Mouse (Mus musculus) layer of hippocampus, postnatal 25 days (tissue): Measurements from ENCODE around the gene Scamp5. TPM values are rescaled to one million over a fixed set of nuclear protein-coding genes. Genes with fewer than 3 reads are reported as not detected.
A peak's percentile ranks its signal among the peaks of the same experiment; 100 is the strongest.

Source experiments
- DNase-seq, 2 experiments: peaks; one replicate each; pipeline ENCODE4 v3.0.0; 2022; ENCODE audit warnings: mixed read lengths in 2 of 2, low spot score in 1 of 2; ENCODE audit errors: extremely low spot score in 1 of 2
- total RNA-seq, 2 experiments: library from RNA; stranded (reverse); gene quantifications; 2 replicates each; pipeline ENCODE4 v1.2.3; 2021

The Scamp5 gene
- total RNA-seq, result 100 to 1,000 TPM; 420 to 434 TPM

DNA sequence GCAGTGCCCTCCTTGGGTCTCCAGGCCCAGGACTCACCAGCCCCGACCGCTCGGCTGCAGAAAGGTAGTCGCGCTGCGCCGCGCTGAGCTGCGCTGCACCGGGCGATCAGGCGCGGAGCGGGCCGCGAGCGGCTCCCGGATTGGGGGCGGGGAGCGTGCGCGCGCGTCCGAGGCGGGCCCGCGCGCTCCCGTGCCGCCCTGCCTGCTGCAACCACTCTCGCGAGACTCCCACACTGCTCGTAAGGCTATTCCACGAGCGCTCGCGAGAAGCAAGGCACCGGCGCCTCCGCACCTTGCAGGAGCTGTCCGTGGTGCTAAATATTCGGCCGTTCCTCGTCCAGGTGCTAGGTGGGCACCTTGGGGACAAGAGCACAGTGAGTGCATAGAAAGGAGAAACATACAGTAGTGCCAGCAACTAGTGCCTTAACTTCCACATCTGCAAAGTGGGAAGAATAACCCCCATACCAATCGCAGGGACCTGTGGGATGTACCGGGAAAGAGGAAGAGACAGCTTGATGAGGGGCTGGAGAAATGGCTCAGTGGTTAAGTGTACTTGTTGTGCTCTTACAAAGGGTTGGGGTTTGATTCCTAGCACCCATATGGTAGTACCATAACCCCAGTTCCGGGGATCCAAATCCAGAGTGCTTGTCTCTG lies at the start of gene Scamp5:
Gene Scamp5 (minus strand): TSS at position 165 of the 654 bp plus-strand sequence.
- peak; percentile 77 to 84 for DNase-seq

DNA sequence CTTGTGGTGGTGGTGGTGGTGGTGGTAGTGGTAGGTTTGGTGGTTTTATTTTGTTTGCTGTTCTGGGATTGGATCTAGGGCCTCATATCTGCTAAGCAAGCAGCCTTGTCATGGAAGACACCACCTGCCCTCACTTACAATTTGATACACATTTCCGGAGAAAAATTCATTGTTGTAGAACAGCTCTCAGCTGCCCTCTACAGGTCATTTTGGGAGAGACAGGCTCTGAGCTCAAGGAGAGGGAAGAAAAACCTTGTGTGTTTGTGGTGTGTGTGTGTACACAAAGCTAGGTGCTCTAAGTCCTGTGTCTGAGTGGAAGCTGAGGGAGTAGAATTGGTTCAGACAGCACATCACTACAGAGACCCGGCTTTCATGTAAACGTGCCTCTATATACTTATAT lies 49.3 kb upstream of the Scamp5 start:
- DNase-seq, result peak; percentile 47 to 80

DNA sequence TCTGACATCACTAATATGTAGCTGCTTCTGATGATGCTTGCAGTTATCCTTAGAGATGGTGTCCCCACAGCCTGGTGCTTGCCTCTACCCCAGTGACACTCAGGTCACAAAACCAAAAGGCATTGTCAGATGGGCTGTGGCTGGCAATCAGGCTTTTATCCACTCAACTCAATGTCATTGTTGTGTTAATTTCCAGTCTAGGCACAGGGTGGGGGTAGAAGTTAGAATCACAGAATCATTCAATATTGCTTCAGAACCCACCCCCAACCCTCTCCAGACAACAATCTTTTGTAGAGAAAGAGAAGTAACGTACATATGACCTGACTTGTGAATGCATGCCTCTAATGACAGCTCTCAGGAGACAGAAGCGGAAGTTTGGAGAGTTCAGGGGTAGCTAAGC lies 42.7 kb upstream of the Scamp5 start:
- DNase-seq, result no peak

DNA sequence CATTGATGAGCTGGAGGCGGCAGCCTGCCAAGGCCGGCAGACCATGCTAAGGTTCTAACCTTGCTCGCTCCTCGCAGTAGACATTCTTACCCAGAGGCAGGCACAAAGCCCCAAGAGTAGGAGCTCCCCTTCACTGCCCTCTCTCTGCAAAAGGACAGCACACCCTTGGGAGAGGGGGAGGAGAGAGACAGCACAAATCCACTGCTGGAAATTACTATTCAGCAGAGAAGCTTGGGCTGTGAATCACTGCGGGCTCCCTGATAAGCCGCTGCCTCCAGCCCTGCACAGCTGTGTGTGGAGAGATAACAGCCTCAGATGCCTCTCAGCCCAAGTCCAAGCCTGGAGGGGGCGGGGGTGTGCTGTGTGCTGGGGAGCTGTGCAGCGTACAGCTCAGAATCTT lies 37.8 kb upstream of the Scamp5 start:
- DNase-seq, result no peak

DNA sequence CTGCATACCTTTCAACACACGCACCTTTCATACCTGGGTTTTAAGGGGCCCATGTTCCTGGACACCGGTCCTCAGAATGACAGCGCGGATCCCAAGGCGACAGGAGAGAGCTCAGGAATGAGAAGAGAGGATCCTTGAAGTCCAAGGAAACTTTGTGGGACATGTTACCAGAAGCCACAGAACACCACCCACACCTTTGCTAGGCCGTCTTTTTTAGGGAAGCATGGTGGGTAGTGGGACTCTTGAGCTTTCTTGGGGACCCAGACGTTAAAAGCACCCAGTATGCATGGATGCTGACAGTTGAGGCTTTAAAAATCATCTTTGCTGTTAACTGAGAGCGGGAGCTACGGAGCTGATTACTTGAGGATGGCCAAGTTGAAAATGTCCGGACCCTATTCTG lies 37.0 kb upstream of the Scamp5 start:
- no peak for DNase-seq

DNA sequence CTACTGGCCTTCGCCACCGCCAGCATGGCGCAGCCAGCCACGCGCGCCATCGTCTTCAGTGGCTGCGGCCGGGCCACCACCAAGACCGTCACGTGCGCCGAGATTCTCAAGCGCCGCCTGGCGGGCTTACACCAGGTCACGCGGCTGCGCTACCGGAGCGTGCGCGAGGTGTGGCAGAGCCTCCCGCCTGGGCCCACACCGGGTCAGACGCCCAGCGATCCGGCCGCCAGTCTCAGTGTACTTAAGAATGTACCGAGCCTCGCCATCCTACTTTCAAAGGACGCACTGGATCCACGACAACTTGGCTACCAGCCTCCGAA lies 36.5 kb upstream of the Scamp5 start:
- peak; percentile 22 to 27 for DNase-seq

DNA sequence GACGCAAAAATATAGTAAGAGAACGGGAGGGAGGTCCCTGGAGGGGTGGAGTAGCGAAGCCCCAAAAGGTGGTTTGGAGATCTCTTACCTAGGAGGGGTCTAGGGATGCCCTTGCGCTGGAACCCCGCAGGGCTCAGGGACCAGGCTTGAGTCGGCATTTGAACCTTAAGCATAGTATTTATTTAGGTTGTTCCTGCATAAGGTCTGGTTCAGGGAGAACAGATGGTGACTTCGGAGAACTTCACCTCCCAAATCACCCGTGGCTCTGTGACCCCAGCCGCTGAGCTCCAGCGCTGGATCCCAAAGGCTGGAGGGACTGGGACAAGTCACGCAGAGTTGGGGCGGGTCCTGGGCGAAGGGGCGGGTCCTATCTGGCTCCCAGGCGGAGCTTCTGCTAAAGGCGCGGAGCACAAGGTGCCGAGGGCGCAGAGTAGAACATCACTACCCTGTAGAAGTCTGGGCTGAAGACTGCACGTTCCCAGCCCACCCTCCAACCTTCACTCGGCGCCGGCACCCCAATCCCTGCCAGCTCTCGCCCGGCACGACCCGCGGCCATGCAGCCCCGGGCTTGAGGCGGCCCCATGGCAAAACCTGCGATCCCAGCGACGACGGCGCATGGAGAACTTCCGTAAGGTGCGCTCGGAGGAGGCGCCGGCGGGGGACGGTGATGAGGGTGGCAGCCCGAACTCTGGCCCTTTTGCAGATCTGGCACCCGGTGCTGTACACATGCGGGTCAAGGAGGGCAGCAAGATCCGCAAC lies 35.9 kb upstream of the Scamp5 start, which contains the start of gene Rpp25:
Gene Rpp25 (plus strand): TSS at position 405 of the 759 bp plus-strand sequence.
- DNase-seq, result peak; percentile 16 to 38

DNA sequence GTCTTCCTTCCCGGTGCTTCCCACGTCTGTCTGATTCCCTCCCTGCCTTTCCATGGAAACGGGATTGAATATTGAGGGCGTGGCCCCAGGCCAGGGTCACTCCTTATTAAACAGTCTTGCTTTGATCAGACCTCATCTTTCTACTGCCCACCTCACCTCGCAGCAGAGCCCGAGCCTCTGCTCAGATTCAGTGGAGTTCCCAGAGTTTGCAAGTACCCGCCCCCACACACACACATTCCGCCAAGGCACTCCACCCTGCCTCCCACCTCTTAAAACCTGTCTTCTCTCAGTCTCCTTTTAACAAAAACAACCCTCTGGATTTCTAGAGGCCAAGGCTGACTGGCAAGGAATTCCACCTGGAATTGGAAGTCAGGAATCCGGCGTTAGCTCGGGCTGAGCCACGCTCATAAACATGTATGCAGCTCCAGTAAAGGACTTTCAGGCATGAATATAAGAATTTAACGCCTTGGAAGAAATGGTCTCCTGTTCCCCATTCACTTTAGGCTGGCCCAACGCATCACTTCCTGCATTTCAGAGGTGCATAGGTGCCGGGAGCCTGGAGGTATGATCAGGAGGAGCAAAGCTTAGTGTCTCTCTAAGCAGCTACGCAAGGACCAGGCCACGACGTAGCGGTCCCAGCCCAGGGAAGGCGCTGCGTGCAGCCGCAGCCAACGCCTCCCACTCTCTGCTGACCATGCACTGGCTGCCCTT lies 35.2 kb upstream of the Scamp5 start:
- DNase-seq, result no peak

DNA sequence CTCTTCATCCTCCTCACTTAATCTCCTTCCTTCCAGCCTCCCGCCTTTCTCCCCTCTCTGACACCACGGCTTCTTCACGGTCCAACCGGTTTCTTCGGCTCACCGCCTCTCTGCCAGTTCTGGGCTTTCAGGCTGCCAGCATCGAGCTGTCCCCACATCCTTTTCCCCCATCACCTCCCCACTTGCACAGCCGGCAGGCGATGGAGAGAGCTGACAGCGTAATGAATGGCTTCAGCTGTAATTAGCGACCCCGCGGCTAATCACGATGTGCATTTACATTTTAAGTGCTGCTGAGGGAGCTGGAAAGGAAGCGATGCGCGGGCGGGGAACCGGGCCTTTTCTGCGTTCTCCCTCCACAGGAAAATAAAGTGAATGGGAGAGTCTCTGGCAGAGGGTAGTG lies 34.0 kb upstream of the Scamp5 start:
- DNase-seq, result no peak

DNA sequence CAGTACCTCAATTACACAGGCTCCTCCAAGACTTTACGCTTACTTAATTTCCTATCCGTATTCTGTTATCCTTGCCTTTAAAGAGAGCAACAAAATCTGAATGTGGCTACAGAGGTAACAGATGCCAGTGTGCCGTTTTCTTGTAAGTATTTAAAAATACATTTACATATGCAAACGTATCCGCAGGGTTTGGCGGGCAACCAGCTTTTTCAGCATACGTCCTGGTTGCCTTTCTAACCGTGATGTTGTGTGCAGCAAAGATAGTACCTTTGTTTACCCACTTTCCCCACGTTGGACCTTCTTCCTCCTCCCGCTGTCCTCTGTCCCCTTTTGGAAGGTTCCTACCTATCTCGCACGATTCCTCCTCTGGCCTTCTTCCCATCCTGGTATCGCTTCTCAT lies 33.6 kb upstream of the Scamp5 start:
- no peak for DNase-seq

DNA sequence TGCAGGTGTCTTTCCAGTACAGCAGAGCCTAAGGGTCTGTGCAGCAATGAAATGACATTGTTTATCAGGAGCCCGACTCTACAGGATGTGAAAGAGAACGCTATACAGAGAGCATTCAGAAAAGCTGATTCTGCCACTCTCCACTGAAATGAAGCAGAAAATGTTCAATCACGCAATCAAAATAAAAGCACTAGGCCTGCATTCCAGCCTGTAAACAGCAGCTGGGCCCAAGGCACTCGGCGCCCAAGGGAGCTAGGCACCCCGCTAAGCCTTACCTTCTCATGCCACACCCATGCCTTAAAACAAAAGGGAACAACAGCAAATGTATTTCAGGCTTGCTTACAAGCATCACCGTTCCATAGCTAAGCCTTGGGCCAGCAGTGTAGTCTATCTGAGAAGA lies 30.7 kb upstream of the Scamp5 start:
- no peak for DNase-seq

DNA sequence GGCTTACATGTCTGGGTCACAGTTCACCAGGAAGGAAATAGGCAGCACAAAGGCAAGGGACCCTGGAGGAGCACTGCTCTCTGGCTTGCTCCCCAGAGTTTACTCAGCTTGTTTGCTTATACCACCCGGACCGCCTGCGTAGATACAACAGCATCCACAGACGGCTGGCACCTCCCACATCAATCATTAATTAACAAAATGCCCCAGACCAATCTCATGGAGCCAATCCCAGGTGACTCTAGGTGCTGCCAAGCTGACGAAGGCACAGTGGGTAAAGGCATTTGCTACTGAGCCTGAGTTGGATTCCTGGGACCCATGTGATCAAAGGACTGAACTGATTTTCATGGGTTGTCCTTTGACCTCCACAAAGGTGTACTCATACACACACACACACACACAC lies 29.4 kb upstream of the Scamp5 start:
- no peak for DNase-seq

DNA sequence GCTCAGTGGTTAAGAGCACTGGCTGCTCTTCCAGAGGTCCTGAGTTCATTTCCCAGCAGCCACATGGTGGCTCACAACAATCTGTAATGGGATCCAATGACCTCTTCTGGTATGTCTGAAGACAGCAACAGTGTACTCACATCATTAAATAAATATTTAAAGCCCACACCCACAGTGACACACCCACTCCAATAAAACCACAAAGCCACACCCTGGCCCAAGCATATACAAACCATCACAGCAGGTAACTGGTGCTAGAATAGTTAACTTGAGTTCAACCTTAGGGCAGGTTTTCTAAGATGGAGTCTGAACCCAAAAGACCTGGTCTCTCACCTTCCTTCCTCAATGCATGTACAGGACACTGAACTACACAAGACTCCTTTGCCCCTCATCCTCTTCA lies 27.1 kb upstream of the Scamp5 start:
- no peak for DNase-seq

DNA sequence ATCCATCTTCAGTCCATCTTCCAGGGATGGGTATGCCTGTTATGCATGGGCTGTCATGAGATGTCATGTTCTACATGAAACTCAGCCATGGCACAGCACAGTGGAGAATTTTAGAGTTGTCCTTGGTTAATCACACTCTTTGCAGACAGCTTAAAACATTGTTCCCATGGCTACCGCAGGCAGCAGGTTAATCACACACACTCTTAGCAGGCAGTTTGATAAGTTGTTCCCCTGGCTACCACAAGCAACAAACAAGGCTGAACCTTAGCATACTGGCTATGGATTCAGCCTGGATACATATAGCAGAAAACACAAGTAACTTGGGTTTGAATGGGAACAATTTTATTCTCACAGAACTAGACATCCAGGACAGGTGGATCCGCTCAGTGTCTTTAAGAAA lies 25.7 kb upstream of the Scamp5 start:
- no peak for DNase-seq

DNA sequence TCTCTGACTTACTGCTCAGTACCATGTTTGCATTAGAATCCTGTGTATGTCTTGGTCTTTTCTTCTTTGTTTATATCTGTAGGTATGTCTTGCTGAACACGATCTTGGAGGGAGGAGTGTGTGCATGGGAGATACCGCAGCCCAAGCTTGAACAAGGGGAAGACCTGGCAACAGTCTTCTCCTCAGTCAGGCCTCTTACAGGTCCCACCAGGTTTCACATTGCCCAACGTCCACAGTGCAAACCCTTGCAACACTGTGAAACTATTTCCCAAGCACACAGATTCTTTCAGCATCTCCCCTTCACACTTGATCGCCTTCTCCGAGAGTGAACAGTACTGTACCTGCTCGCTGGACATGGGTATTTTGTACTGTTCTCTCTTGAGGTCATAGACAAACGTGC lies 19.9 kb upstream of the Scamp5 start:
- DNase-seq, result no peak

DNA sequence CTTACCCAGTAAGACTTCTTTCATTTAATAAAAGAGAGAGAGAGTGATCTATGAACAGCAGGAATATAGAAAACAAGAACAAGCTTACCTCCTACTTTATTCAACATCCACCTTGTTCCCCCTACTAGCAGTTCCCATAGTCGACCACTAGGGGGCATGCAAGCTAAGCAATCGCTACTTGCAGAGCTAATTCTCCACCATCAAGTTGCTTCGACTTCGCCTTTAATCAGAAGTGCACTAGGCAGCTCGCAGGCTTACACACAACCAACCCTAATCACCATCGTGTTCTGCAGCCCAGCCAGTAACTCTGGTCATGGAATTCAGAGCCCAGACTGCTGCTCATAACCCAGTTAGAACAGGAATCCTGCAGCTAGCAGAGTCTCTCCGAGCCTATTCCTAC lies 17.9 kb upstream of the Scamp5 start:
- peak; percentile 66 to 88 for DNase-seq

DNA sequence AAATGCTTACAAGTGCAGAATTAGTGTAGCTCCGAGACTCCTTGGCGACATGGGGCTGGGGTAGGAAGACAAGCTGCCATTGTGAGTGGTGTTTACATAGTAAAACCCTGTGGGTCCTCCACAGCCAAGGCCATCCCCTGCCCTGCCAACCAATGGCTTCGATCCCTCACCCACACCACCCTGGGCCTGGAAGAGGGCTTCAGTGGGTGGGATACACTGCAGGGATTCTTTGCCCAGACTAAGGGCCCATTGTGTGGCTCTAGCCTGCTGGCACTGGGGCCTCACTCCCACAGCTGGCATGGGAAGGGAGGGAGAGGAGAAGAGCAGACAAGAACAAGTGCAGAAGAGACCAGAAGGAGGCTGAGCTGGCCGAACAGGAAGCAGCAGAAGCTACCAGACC lies 1.1 kb upstream of the Scamp5 start:
- DNase-seq, result no peak

DNA sequence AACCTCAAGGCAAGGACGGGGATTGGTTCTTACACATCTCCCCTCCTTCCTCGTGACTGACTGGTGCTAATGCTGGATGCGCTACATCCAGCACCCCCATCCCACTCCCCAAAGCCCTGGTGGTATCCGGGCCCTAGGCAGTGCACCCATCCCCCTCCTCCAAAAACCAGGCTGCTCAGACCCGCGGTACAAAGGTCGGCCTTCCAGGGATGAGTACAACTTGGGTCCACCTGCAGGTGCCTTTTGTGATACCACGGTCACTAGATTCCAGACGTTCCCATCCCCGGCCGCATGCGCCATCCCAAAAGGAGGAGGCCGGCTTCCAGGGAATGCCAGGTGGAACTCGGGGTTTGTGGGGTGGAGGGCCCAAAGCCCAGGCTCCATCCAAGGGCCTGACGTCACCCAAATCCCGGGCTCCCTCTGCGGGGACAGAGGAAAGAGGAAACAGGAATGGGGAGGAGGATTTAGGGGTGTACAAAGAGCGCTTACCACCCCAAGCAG lies 539 bp downstream of the Scamp5 start:
- peak; percentile 33 to 49 for DNase-seq

DNA sequence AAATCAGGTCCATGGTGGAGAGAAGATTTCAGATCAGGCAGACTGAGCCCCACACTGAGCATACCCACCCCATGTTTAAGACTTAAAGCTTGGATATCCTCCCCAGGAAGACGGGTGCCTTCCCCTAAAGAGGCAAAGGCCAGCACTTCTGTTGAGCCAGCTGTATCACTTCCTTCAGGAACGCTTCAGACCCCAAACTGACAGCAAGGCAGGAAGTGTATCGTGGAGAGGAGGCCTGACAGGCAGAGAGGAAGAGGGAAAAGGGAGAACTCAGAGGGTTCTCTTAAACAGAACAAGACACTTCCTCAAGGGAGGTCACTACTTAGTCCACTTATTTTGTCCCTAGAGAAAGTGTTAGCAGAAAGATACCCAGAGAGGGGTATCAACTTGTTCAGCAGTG lies 1.8 kb downstream of the Scamp5 start:
- DNase-seq, result no peak

DNA sequence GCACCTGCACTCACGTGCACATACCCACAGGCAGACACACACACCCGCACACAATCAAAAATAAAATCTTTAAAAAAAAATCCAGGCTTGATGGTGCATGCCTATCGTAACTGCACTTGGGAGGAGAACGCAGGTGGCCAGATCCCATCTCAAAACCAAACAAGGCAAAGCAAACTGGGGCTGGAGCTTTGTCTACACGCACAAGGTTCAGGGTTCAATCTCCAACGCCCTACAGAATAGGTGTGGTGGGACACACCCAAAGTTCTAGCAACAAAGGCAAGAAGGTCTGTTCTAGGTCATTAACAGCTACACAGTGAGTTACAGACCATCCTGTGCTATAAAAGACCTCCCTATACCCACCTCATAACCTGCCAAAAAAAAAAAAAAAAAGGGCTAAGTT lies 5.0 kb downstream of the Scamp5 start:
- no peak for DNase-seq

DNA sequence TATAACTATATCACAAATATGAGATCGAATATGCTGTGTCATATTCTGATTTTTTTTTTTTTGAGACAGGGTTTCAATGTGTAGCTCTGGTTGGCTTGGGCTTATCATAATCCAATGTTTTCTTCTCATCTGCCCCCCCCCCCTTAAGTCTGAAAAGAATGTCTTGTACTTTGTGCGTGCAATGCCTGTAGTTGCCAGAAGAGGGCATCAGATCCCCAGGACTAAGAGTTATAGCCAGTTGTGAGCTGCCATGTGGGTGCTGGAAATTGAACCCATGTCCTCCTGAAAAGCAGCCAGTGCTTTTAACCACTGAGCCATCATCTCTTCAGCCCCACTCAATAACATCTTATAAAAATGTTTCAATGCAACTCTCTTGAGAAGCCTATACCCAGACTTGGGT lies 8.2 kb downstream of the Scamp5 start:
- no peak for DNase-seq

DNA sequence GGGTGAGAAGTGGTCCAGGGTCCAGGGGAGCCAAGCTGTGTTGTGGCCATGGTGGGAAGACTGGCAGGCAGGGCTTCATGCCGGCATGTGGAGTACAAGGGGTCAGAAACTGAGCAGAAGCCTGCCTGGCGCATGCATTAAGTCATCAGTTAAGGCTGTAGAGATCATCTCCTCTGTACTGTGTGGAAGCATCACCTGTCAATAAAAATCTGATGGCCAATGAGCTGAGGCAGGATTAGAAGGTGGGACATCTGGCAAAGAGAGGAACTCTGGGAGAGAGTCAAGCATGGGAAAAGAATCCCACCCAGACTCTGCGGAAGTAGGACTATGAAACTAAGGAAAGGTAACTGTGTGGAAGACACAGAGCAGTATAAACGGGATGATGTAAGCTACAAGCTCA lies 14.3 kb downstream of the Scamp5 start:
- no peak for DNase-seq
